Mouse (Mus musculus): ENCODE data around the gene Dnajc25. TPM values are rescaled to one million over a fixed set of nuclear protein-coding genes. Genes with fewer than 3 reads are reported as not detected.

The Dnajc25 gene
- polyA plus RNA-seq, 1 experiment from 2014 or later: 8.2 TPM

DNA sequence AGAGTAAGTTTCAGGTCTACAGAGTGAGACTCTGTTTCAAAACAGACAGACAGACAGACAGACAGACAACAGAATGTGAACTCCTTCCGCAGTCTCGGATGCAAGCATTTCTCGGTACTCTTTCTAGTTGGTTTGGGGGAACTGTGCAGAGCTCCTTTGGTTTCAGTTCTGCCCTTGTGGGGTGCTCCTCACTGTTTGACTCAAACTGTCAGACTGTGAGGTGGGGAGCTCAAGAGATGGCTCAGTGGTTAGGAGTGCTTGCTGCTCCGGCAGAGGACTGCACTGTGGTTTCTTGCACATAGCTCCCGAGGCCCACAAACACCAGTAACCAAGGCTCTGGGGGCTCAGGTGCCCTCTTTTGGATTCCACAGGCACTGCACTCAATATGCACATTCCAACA is 48.2 kb downstream of the Dnajc25 start:
- Histone ChIP-seq H3K4me1 (no peaks in the 10 kb centered on the region), H3K27me3 (replicated peaks; ENCODE audit: low read depth, poor library complexity, severe bottlenecking) (no peaks in the 10 kb centered on the region), H3K27ac (replicated peaks) (no peak overlapping the region), H3K36me3 (replicated peaks) (peaks cover 39% of the 10 kb centered on the region), H3K4me3 (no peak overlapping the region), H3K9me3 (no peaks in the 10 kb centered on the region)
- DNase-seq (ENCODE audit: low spot score): no peak
- WGBS: 94% methylated on average over 5 of the region's 5 CpGs

DNA sequence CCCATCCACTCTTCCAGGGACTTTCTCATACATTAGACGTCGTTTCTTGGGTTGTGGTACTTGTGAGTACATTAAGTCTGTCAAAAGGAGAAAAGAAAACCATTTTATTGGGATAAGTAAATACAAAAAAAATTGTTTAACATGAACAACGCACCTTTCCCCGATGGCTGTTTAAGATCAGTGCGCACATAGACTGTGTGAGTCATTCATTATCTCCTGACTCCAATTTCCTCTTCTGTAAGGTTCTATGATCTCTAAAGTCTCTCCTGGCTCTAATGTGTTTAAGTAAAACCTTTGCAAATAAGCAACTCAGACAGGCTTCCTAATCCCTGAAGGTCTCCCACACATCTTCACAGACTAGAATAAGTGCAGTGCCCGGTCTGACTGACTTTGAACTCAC is 49.0 kb downstream of the Dnajc25 start:
- Histone ChIP-seq H3K27ac (replicated peaks) (no peak overlapping the region), H3K27me3 (replicated peaks; ENCODE audit: low read depth, poor library complexity, severe bottlenecking) (no peaks in the 10 kb centered on the region), H3K4me3 (no peak overlapping the region), H3K9me3 (no peaks in the 10 kb centered on the region), H3K4me1 (no peaks in the 10 kb centered on the region), H3K36me3 (replicated peaks) (peaks cover 31% of the 10 kb centered on the region)
- WGBS: 91% methylated on average over 6 of the region's 6 CpGs
- DNase-seq (ENCODE audit: low spot score): no peak

DNA sequence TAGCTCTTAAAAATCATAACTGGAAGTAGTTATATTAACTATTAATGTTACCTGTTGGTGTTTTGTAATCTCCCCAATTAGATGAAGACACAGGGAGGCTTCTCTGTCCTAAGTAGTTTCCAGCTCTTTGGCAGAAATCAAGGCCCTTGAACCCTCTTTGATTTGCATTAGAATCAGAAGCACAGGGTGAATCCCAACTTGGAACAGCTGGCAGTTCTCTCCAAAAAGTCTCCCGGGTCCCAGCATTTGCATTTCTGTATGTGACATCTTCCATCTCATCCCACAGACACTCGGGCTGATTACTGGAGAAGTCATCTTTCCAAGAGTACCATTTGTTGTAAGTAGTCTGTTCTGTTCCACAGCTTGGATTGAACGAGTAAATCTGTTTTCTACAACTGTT is 52.4 kb downstream of the Dnajc25 start:
- Histone ChIP-seq H3K4me3 (no peak overlapping the region), H3K9me3 (no peaks in the 10 kb centered on the region), H3K4me1 (no peaks in the 10 kb centered on the region), H3K27me3 (replicated peaks; ENCODE audit: low read depth, poor library complexity, severe bottlenecking) (no peaks in the 10 kb centered on the region), H3K36me3 (replicated peaks) (peaks cover 5% of the 10 kb centered on the region; the same call in 1 of the 2 replicates), H3K27ac (replicated peaks) (no peak overlapping the region)
- 37% methylated on average over 3 of the region's 3 CpGs for WGBS
- no peak for DNase-seq (ENCODE audit: low spot score)

GRCm38 (mm10) chr4:59051081-59051480 is 56.2 kb downstream of the Dnajc25 start:
- no peak for DNase-seq (ENCODE audit: low spot score)
- Histone ChIP-seq H3K27me3 (replicated peaks; ENCODE audit: low read depth, poor library complexity, severe bottlenecking) (no peaks in the 10 kb centered on the region), H3K27ac (replicated peaks) (no peak overlapping the region), H3K36me3 (replicated peaks) (no peaks in the 10 kb centered on the region), H3K9me3 (no peaks in the 10 kb centered on the region), H3K4me1 (no peaks in the 10 kb centered on the region), H3K4me3 (no peak overlapping the region)
- WGBS: 90% methylated on average over 1 of the region's 1 CpGs

DNA sequence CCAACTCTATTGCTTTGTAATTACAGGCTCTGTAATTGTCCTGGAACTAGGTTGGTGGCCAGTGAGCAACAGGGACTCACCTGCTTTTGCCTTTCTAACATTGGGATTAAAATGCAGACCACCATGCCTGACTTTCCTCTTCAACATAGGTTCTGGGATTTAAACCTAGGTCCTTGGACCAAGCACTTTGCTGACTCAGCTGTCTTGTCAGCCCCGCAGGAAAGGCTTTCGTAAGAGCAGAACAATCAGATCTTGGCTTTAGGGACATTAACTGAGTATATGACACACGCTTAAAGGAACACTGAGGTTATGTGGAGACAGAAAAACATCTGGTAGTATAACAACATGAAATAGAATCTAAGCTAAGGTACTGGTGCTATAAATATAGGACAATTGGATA is 63.1 kb downstream of the Dnajc25 start:
- no peaks in the 10 kb centered on the region for H3K9me3 ChIP-seq
- H3K4me1 ChIP-seq: no peaks in the 10 kb centered on the region
- 86% methylated on average over 3 of the region's 3 CpGs for WGBS

GRCm38 (mm10) chr4:59062526-59062925 is 67.7 kb downstream of the Dnajc25 start:
- no peaks in the 10 kb centered on the region for H3K4me1 ChIP-seq
- DNase-seq (ENCODE audit: low spot score): no peak
- no peaks in the 10 kb centered on the region for H3K36me3 ChIP-seq (replicated peaks)
- no peak overlapping the region for H3K4me3 ChIP-seq
- no peaks in the 10 kb centered on the region for H3K9me3 ChIP-seq
- H3K27ac ChIP-seq (replicated peaks): no peak overlapping the region
- 76% methylated on average over 12 of the region's 12 CpGs for WGBS
- no peaks in the 10 kb centered on the region for H3K27me3 ChIP-seq (replicated peaks; ENCODE audit: low read depth, poor library complexity, severe bottlenecking)

More for the DNA sequence above, 63.1 kb downstream of the Dnajc25 start:
- H3K36me3 ChIP-seq (replicated peaks): no peaks in the 10 kb centered on the region
- H3K27ac ChIP-seq (replicated peaks): no peak overlapping the region
- H3K27me3 ChIP-seq (replicated peaks; ENCODE audit: low read depth, poor library complexity, severe bottlenecking): no peaks in the 10 kb centered on the region
- no peak for DNase-seq (ENCODE audit: low spot score)
- no peak overlapping the region for H3K4me3 ChIP-seq

DNA sequence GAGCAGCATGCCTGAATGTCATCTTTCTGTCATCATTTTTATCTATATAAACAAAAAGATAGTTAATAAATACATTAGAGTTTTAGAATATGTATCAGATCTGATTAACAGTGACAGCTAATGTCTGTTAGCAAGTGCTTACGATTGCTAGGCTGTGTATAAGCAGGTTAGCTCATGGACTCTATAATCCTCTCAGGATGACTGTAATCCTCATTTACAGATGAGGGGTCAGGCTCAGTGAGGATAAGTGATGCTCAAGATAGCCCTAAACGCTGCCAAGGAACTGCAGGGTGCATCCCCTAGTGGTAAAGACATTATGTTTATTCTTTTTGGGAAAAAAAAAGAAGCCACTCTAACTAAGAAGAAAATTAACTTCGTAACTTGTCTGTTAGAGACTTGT is 74.4 kb downstream of the Dnajc25 start:
- DNase-seq (ENCODE audit: low spot score): no peak
- Histone ChIP-seq H3K27ac (replicated peaks) (no peak overlapping the region), H3K27me3 (replicated peaks; ENCODE audit: low read depth, poor library complexity, severe bottlenecking) (no peaks in the 10 kb centered on the region), H3K4me1 (no peaks in the 10 kb centered on the region), H3K9me3 (no peaks in the 10 kb centered on the region), H3K36me3 (replicated peaks) (no peaks in the 10 kb centered on the region), H3K4me3 (no peak overlapping the region)
- WGBS: 52% methylated on average over 3 of the region's 3 CpGs

Other genes starting within 250 kb of the Dnajc25 start
- gene Olfr267, start 207.3 kb upstream of the Dnajc25 start, polyA plus RNA-seq (2016; fragmentation: Nextera tagmentation; extraction: Ambion mirVana): not detected in 2 replicates
- gene Ecpas, start 82.3 kb upstream of the Dnajc25 start, polyA plus RNA-seq (2016; fragmentation: Nextera tagmentation; extraction: Ambion mirVana): 33.7 and 33.9 TPM in 2 replicates
- 1.00 and 1.3 TPM in 2 replicates for gene Zkscan16, start 51.4 kb upstream of the Dnajc25 start, polyA plus RNA-seq (2016; fragmentation: Nextera tagmentation; extraction: Ambion mirVana)
- 10.3 and 12.9 TPM in 2 replicates for gene Ptgr1, start 7.9 kb upstream of the Dnajc25 start, polyA plus RNA-seq (2016; fragmentation: Nextera tagmentation; extraction: Ambion mirVana)
- 8.8 and 9.0 TPM in 2 replicates for gene Gm20503, start 8.1 kb downstream of the Dnajc25 start, polyA plus RNA-seq (2016; fragmentation: Nextera tagmentation; extraction: Ambion mirVana)
- gene Gng10, start 40.0 kb downstream of the Dnajc25 start, polyA plus RNA-seq (2016; fragmentation: Nextera tagmentation; extraction: Ambion mirVana): 82.3 and 87.5 TPM in 2 replicates
- 0.03 TPM in 1 of 2 replicates, not detected in the other for gene AI481877, start 143.9 kb downstream of the Dnajc25 start, polyA plus RNA-seq (2016; fragmentation: Nextera tagmentation; extraction: Ambion mirVana)
- gene Ugcg, start 194.2 kb downstream of the Dnajc25 start, polyA plus RNA-seq (2016; fragmentation: Nextera tagmentation; extraction: Ambion mirVana): 9.1 and 9.9 TPM in 2 replicates